Mouse (Mus musculus): ENCODE results near the gene Ptcra.
"Not testable (repeated sequence)": the region's sequence is repeated elsewhere in the genome, so short reads cannot be mapped to it uniquely, and the experiment has no call there.

Ptcra gene

DNA sequence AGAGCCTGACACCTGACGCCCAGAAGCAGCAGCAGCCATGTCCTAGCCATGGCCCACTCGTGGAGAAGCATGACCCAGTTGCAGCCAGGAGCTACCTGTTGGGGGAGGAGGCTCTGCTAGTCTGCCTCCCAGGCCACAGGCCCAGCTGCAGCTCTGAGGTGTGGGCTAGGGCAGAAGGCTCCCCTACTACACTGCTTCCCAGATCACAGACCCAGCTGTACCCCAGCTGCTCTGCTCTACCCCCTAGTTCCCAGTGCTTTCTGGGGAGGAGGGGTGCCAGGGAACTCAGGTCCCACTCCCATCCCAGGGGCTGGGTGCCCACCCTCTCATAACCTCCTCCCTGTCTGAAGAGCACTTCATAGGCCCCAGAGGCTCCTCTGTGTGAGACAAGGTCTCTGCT lies at the start of gene Ptcra:
Ptcra (minus strand) TSS at position 169 of the 400 bp plus-strand sequence.
- no peak for DNase-seq (ENCODE audit: extremely low read depth, low read depth, low spot score)

DNA sequence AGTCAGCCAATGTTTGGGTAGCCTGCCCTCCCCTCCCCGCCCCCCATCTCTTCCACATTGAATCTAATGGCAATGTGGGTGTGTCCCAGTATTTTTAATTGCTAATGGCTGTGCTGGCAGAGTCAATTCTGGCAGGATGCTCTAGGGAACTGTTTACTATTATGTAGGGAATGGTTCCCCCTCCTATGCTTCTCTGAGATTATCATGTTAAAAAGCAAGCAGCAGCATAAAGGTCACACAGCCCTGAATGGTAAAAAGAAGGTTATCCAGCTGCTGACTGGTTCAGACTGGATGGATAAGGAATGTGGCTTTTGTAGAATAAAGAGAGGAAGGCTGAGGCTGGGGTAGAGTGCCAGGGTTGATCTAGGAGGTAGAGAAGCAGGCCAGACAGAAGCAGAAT lies 48.9 kb upstream of the Ptcra start:
- no peak for DNase-seq (ENCODE audit: extremely low read depth, low read depth, low spot score)

DNA sequence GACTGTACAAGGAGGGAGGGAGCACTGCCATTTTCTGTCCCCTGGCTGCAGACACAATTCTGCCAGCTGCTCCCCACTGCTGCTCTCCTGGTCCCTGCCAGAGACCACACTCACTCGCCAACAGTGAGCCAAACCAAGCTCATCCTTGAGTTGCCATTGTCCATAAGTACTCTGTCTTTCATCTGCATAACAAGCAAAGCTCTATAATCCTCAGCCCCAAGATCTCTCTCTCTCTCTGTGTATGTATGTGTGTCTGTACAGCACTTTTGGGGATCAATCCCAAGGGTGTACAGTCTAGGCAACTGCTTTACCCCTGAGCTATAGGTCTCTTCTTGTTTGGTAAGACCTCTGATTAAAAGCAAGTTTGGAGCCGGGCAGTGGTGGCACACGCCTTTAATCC lies 47.2 kb upstream of the Ptcra start:
- no peak for DNase-seq (ENCODE audit: extremely low read depth, low read depth, low spot score)

DNA sequence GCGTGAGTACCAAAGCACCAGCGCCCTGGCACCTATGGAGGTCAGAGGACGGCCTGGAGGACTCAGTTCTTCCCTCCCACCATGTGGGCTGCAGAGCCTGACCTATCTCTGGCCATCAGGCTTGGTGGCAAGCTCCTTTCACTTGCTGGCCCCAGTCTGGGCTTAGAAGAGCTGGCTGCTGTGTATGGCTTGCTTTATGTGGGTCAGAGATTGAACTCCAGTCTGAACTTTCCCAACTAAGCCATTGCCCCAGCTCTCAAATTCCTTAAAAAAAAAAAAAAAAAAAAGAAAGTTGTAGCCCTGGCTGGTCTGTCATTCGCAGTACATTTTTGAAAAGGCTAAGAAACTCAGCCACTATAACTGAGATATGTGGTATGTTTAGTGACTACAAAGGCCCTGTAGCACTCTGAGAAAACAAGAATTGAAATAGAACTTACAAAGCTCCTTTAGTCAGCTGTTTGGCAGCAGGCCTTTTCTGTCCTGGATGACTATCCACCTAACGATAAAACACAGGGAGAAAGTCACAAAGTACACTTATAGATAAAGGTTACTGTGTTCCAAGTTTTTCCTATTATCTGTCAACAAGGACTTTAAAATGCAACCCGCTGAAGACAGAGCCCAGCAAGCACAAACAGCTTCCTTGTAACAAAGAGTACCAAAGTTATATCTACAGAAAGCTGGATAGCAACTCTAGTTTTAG lies 45.8 kb upstream of the Ptcra start:
- DNase-seq (ENCODE audit: extremely low read depth, low read depth, low spot score), result no peak

DNA sequence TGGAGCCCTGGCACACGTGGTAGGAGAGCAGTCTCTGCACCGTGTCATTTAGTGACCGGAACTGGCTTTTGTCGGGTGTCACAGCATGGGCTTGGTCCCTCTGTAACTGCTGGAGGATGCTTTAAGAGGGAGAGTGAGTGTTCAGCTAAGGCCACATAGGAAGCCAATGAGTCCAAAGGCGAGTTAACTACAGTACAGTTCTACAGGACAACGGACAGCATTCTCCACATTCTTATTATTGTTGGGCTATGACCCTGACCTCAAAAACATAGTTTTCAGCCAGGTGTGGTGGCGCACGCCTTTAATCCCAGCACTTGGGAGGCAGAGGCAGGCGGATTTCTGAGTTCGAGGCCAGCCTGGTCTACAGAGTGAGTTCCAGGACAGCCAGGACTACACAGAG lies 44.9 kb upstream of the Ptcra start:
- no peak for DNase-seq (ENCODE audit: extremely low read depth, low read depth, low spot score)

DNA sequence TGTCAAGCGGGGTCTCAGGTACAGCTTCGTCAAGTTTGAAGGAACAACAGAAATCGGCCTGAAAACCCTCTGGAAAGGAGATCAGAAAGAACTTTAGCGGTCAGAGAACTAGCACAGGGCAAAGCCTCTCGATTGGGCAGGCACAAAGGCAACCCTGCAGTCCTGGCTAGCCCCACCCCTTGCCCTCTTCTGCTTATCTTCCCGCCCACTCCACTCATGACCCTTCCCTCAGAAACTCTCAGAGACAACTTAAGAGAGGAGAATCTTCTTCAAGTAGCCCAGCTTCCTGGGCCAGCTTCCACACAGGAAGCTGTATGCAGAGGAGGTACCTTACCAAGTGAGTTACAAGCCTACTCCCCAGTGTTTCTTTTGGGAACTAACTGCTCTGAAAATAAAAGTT lies 38.2 kb upstream of the Ptcra start:
- DNase-seq (ENCODE audit: extremely low read depth, low read depth, low spot score), result no peak

- DNase-seq (ENCODE audit: extremely low read depth, low read depth, low spot score), result no peak
Observed at GRCm38 (mm10) chr17:46799680-46800079, 36.2 kb upstream of the Ptcra start.

- DNase-seq (ENCODE audit: extremely low read depth, low read depth, low spot score), result no peak
Observed at GRCm38 (mm10) chr17:46797386-46797785, 33.9 kb upstream of the Ptcra start.

DNA sequence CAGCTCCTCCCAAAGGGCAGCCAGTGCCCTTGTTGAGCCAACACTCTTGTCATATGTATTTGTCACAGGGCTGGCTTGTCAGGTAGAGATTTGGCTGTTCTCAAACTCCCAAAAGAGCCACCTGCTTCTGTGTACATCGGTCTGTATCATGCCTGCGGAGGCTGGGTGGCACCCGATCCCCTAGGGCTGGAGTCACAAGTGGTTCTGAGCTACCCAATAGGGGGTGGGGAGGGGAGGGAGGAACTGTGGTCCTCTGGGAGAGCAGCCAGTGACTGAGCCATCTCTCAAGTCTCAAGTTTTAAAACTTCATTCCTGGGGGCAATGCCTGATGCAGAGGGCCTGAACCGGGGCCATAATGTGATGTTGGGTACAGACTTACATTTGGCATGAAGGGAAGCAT lies 33.2 kb upstream of the Ptcra start:
- no peak for DNase-seq (ENCODE audit: extremely low read depth, low read depth, low spot score)

GRCm38 (mm10) chr17:46792963-46793362 lies 29.5 kb upstream of the Ptcra start:
- no peak for DNase-seq (ENCODE audit: extremely low read depth, low read depth, low spot score)

DNA sequence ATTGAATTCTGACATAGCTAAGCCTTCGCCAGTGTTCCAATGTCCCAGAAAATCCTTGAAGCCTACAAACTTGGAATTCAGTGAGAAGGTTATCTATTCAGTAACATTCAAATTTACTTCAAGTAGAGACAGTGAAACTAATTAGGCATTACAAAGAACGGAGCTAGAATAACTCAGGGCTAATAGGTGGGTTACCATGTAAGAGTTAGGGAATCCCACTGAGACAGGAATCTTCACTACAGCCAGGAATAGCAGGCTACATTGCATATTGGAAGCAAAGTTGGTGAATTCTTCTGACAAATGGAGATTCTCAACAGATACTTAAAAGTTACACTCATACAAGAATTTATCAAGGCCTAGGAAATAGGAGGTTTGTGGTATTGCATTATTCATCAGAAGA lies 24.5 kb upstream of the Ptcra start:
- DNase-seq (ENCODE audit: extremely low read depth, low read depth, low spot score), result not testable (repeated sequence)

- DNase-seq (ENCODE audit: extremely low read depth, low read depth, low spot score), result no peak
Observed at GRCm38 (mm10) chr17:46786952-46787351, 23.4 kb upstream of the Ptcra start.

DNA sequence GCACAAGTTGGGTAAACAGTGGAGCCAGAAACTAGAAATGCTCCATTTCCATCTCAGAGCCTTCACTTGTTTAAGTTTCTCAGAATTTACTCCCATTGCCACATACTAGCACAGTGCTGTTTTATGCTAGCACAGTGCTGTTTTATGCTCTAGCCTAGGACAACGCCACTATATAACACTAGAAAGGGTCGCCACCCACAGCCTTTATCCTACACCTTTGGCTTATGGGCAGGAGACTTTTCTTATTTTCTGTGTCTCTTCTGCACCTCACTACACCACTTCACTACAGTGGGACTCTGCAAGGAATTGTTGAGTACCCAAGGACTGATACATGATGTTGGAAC lies 19.7 kb upstream of the Ptcra start:
- no peak for DNase-seq (ENCODE audit: extremely low read depth, low read depth, low spot score)

DNA sequence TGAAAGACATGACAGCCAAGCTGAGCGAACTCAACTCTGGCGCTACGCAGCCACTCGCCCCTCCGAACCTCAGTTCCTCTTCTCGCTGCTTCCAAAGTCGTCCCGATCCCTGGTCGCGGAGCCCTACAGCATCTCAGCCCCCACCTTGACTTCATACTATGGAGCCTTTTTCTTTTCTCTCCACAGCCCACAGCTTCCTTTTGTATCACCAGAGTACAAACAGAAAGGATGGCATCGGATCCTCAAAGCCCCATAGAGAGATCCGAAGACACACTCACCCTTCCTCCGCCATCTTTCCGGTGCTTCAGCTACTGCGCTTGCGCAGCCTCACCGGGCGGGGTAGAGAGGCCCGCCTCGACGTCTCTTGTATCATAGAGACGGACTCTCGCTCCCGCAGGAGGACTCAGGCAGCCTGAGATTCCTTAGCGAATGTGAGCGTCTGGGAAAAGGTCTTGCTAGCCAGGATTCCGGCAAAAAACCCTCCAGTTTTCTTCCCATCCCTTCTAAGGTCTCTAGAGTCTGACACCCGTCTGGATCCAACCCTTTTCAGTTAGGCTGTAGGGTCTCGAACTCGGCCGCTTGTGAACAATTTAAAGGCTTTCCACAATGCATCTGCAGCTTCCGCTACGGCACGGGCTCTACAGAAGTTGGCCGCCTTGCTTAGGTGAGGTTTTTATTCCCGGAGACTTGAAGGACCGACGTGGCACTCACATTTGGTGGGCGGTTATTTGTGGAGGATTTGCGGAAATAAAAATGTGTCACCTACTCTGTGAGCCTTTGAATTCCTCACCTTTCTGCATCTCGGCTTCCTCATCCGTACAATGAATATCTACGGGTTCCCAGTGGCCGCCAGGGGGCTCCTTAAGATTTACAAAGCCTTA lies 19.1 kb upstream of the Ptcra start, which contains the start of gene Rpl7l1:
Rpl7l1 (minus strand) TSS at position 332 of the 881 bp plus-strand sequence.
- no peak for DNase-seq (ENCODE audit: extremely low read depth, low read depth, low spot score)

DNA sequence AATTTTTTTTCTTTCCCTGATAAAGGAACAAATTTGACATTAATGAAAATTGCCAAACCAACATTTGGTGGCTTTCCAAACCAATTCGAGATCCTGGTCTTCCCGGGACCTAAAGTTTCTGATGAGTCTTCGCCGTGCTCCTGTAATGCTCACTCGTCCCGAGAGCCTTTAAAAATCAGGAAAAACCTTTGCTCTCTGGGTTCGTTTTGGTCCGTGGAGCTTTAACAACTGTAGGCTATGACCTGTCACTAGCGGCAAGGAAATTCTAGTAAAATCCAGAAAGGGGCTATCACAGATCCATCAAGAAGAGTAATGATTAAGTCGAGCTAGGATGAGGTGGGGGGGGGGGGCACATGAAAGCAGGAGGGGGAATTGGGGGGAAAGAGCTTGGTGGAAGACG lies 18.4 kb upstream of the Ptcra start:
- DNase-seq (ENCODE audit: extremely low read depth, low read depth, low spot score), result no peak

- DNase-seq (ENCODE audit: extremely low read depth, low read depth, low spot score), result no peak
Observed at GRCm38 (mm10) chr17:46776087-46776486, 12.6 kb upstream of the Ptcra start.

- DNase-seq (ENCODE audit: extremely low read depth, low read depth, low spot score), result no peak
Observed at GRCm38 (mm10) chr17:46775070-46775469, 11.6 kb upstream of the Ptcra start.

DNA sequence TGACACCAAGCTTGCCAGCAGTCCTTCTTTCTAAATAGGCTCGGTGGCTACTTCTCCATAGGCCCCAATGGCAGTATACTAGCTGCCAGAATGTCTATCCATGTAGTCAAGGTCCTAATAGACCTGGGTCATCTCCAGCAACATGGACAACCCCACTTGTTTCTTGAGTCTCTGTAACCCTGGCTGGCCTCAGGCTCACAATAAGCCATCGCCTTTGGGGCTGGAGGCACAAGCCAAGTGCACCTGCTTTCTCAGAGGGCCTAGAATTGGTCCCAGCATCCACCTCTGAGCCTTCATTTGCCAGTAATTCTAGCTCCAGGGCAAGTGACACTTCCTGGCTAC lies 10.6 kb upstream of the Ptcra start:
- DNase-seq (ENCODE audit: extremely low read depth, low read depth, low spot score), result no peak

DNA sequence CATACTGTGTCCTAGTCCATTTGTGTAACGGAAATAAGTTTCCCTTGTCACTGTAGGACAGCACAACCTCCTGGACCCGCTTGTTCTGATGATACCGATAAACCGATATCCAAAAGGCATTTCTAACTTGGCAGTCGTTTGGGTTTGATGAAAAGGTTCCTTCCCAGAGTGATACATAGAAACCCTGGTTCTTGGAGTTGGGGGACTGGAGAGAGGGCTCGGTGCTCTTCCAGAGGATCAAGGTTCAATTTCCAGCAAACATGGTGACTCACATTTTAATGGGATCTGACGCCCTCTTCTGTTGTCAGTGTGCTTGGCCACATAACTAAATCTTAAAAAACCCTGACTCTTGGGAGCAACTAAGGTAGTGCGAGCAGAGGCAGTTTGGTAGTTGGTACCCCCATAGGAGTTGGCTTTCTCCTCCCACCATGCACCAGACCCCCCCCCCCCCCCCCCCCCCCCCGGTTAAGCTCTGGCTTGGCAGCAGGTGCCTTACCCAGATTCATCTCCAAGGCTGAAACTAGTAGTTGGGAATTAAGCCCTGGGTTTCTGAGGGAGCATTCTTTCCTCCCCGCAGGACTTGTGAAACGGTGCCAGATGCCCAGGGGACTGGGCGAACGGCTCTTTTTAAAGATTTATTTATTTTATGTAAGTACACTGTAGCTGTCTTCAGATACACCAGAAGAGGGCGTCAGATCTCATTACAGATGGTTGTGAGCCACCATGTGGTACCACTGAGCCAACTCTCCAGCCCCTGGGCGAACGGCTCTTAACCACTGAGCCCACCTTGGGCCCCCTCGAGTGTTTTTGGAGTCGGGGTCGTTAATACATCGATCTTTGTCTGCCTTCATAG lies 10.0 kb upstream of the Ptcra start:
- DNase-seq (ENCODE audit: extremely low read depth, low read depth, low spot score), result no peak

DNA sequence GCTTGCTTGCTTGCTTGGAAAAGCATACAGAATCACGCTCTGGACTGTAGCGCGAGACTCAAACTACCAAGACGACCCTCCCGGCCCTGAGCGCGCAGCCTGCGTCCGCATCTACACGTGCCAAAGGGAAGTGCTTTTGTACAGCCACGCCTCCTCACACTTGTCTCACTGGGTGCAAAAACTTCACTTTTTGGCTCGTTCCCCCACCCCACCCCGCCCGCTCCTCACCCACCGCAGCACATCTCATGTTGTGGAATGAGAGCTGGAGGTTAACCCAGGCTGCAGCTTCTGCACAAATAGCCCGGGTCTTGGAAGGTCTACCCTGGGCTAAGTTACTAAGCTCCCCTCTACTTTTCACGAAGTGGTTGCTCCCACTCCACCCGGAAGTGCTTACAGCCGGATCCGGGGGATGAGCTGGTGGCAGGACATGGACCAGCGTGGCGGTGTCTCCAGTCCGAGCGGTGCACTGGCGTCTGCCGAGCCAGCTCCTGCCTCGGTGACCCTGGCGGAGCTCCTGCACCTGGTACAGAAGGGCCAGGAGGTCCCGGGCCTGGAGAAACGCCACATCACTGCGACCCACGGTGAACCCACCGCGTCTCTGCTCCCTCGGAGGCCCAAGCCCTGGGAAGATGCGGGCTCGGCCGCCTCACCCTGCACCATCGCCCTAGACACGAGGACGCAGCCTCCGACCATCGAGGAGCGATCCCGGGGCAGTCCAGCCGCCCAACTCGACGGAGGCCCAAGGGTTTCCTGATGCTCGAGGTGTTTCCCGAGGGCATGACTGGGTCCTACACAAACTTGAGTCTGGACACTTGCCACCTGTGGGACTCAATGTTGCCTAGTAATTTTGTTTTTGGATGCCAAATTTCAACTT lies 9.1 kb upstream of the Ptcra start, which contains the start of gene 2310039H08Rik:
2310039H08Rik (plus strand) TSS at position 232 of the 874 bp plus-strand sequence.
- no peak for DNase-seq (ENCODE audit: extremely low read depth, low read depth, low spot score)

- no peak for DNase-seq (ENCODE audit: extremely low read depth, low read depth, low spot score)
Observed at GRCm38 (mm10) chr17:46772038-46772403, 8.5 kb upstream of the Ptcra start.
